Mouse (Mus musculus) lung, adult 2 months (tissue): ENCODE results near the gene Ajap1.

Source experiments
- CTCF ChIP-seq: fragments of 200-500 bp; IDR thresholded peaks from 2 replicates; pipeline ENCODE4 v1.5.1; 2011; ENCODE audit warnings: mild to moderate bottlenecking, low read length, control low read depth; ENCODE audit not compliant: insufficient read depth
- POLR2A ChIP-seq: fragments of 200-500 bp; IDR thresholded peaks from 2 replicates; pipeline ENCODE4 v1.6.1; 2011; ENCODE audit warnings: low read depth, mild to moderate bottlenecking, control low read depth, low read length, borderline replicate concordance; ENCODE audit errors: extremely low read depth

DNA sequence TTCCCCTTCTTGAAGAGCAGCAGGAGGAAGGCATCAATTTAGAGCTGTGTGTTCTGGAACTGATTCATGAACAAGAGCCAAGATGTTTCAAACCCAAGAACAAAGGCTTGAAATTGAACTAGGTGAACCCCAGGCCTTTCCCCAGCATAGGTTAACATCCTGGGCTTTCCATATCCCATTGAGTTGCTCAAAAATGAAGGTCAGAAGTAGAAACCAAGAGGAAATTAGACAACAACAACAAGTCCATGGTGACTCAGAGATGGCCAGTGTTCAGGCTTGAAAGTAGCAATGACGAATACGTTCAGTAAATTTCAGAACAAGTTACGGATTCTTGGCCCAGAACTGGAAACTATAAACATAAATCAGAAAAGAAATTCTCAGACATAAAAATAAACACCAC, 37.3 kb upstream of the Ajap1 start:
- no peak for TF ChIP-seq CTCF
- TF ChIP-seq POLR2A = no peak
